Mouse (Mus musculus): ENCODE data around the gene Olfr670. TPM values are rescaled to one million over a fixed set of nuclear protein-coding genes. Genes with fewer than 3 reads are reported as not detected.
"Not testable (repeated sequence)": the region's sequence is repeated elsewhere in the genome, so short reads cannot be mapped to it uniquely, and the experiment has no call there.

Gene Olfr670
- polyA plus RNA-seq (2015; fragmentation: Nextera tagmentation; extraction: Ambion mirVana), result not detected in 2 replicates

DNA sequence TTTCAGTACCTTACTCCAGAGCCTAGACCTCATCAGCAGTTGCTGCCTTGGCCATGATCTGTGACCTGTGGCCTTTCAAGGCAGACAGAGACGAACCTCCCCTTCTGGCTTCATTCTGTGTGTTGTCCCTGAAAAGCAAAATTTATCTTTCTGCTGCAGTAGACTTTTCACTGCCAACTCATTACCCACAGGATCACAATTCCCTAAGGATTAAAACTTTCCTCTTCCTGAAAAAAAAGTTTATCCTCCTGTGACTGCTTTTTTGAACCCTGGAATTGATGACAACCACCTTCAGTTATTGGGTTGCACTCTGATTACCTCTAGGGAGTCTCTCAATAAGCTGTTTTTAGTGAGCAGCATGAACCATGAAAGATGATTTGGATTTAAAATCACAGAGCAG, at the start of gene Olfr670:
TSS of gene Olfr670 (minus strand) at position 101 of the 400 bp plus-strand sequence.
- H3K27me3 ChIP-seq (ENCODE audit: insufficient read depth, low read length), result no peaks in the 10 kb centered on the region
- 13% methylated on average over 1 of the region's 1 CpGs for WGBS
- no peak within 1 kb of the TSS for H3K9ac ChIP-seq (ENCODE audit: low read depth, low read length)
- H3K4me3 ChIP-seq (replicated peaks; ENCODE audit: low read depth, low read length), result no peak within 1 kb of the TSS
- no peak for TF ChIP-seq CTCF (IDR thresholded peaks at IDR 0.05; ENCODE audit: low read depth)
- DNase-seq (ENCODE audit: low spot score), result no peak
- H3K9me3 ChIP-seq (replicated peaks; ENCODE audit: low read length), result no peaks in the 10 kb centered on the region
- no peak within 1 kb of the TSS for H3K4me2 ChIP-seq (ENCODE audit: low read length)
- ATAC-seq (replicated peaks; ENCODE audit: low FRiP score, low read depth), result no peak
- no peaks in the 10 kb centered on the region for H3K36me3 ChIP-seq (ENCODE audit: insufficient read depth, low read length)
- no peaks in the 10 kb centered on the region for H3K4me1 ChIP-seq (replicated peaks; ENCODE audit: insufficient read depth, low read length)
- H3K27ac ChIP-seq, result no peak within 1 kb of the TSS

GRCm38 (mm10) chr7:105001929-105002328, 39.5 kb upstream of the Olfr670 start, which contains the start of gene Olfr672:
Gene Olfr672, minus strand, starts transcription at chr7:105002029.
- Histone ChIP-seq H3K4me2 (ENCODE audit: low read length) (no peak within 1 kb of the TSS), H3K9ac (ENCODE audit: low read depth, low read length) (no peak within 1 kb of the TSS), H3K9me3 (replicated peaks; ENCODE audit: low read length) (no peaks in the 10 kb centered on the region), H3K4me1 (replicated peaks; ENCODE audit: insufficient read depth, low read length) (no peaks in the 10 kb centered on the region), H3K27me3 (ENCODE audit: insufficient read depth, low read length) (no peaks in the 10 kb centered on the region), H3K4me3 (replicated peaks; ENCODE audit: low read depth, low read length) (no peak within 1 kb of the TSS), H3K27ac (no peak within 1 kb of the TSS), H3K36me3 (ENCODE audit: insufficient read depth, low read length) (no peaks in the 10 kb centered on the region)
- DNase-seq (ENCODE audit: low spot score), result no peak
- TF ChIP-seq CTCF (IDR thresholded peaks at IDR 0.05; ENCODE audit: low read depth), result no peak
- no peak for ATAC-seq (replicated peaks; ENCODE audit: low FRiP score, low read depth)

DNA sequence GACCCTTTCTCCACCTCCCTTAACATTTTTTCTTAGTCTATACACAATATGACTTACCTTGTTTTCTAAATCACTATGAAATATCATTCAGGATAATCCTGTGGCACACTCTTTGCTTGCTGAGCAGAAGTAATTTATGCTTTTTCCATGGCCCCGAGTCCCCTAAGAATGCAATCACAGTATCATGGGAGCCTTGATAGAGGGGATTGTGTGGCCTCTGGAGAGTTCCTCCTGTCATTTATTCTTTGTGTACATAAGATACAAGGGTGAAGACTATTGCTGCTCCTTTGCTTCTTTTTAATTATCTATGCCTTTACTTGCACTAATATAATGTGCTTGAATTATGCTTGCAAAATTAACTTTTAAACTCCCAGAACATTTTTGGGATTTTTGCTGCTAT, 16.6 kb upstream of the Olfr670 start, which contains the start of gene Olfr671:
TSS of gene Olfr671 (minus strand) at position 101 of the 400 bp plus-strand sequence.
- Histone ChIP-seq H3K4me2 (ENCODE audit: low read length) (no peak within 1 kb of the TSS), H3K4me3 (replicated peaks; ENCODE audit: low read depth, low read length) (no peak within 1 kb of the TSS), H3K9me3 (replicated peaks; ENCODE audit: low read length) (no peaks in the 10 kb centered on the region), H3K36me3 (ENCODE audit: insufficient read depth, low read length) (no peaks in the 10 kb centered on the region), H3K4me1 (replicated peaks; ENCODE audit: insufficient read depth, low read length) (no peaks in the 10 kb centered on the region), H3K27ac (no peak within 1 kb of the TSS), H3K9ac (ENCODE audit: low read depth, low read length) (no peak within 1 kb of the TSS), H3K27me3 (ENCODE audit: insufficient read depth, low read length) (no peaks in the 10 kb centered on the region)
- TF ChIP-seq CTCF (IDR thresholded peaks at IDR 0.05; ENCODE audit: low read depth), result no peak
- 68% methylated on average over 1 of the region's 1 CpGs for WGBS
- no peak for DNase-seq (ENCODE audit: low spot score)
- ATAC-seq (replicated peaks; ENCODE audit: low FRiP score, low read depth), result no peak

GRCm38 (mm10) chr7:104972507-104972906, 10.1 kb upstream of the Olfr670 start:
- not testable (repeated sequence) for H3K4me1 ChIP-seq (replicated peaks; ENCODE audit: insufficient read depth, low read length); H3K9me3 ChIP-seq (replicated peaks; ENCODE audit: low read length); H3K9ac ChIP-seq (ENCODE audit: low read depth, low read length); H3K36me3 ChIP-seq (ENCODE audit: insufficient read depth, low read length); H3K4me2 ChIP-seq (ENCODE audit: low read length); H3K4me3 ChIP-seq (replicated peaks; ENCODE audit: low read depth, low read length); H3K27me3 ChIP-seq (ENCODE audit: insufficient read depth, low read length); H3K27ac ChIP-seq; ATAC-seq (replicated peaks; ENCODE audit: low FRiP score, low read depth); DNase-seq (ENCODE audit: low spot score)
- 63% methylated on average over 2 of the region's 2 CpGs for WGBS

GRCm38 (mm10) chr7:104950234-104950633, 12.2 kb downstream of the Olfr670 start:
- H3K9me3 ChIP-seq (replicated peaks; ENCODE audit: low read length); H3K36me3 ChIP-seq (ENCODE audit: insufficient read depth, low read length); DNase-seq (ENCODE audit: low spot score); H3K27me3 ChIP-seq (ENCODE audit: insufficient read depth, low read length); H3K4me3 ChIP-seq (replicated peaks; ENCODE audit: low read depth, low read length); ATAC-seq (replicated peaks; ENCODE audit: low FRiP score, low read depth); H3K4me1 ChIP-seq (replicated peaks; ENCODE audit: insufficient read depth, low read length); H3K9ac ChIP-seq (ENCODE audit: low read depth, low read length); H3K27ac ChIP-seq; H3K4me2 ChIP-seq (ENCODE audit: low read length): not testable (repeated sequence)
- WGBS, result 91% methylated on average over 16 of the region's 16 CpGs

DNA sequence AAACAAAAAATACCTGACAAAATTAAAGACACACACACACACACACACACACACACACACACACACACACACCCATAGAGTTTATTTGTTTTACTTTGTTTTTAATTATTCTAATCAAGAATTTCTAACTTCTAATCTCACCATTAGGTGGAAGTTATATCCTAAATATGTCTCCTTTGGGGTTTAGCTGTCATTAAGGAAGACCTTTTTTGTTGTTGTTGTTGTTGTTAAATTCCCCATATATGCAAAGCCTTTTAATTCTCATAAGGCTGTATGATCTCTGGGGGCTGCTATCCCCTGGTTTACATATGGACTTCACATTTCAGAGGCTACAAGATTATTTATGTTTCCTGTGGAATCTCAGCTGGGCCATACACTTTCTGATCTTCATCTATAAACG, 28.5 kb downstream of the Olfr670 start, which contains the start of gene Olfr669:
TSS of gene Olfr669 (plus strand) at position 301 of the 400 bp plus-strand sequence.
- no peaks in the 10 kb centered on the region for H3K36me3 ChIP-seq (ENCODE audit: insufficient read depth, low read length)
- TF ChIP-seq CTCF (IDR thresholded peaks at IDR 0.05; ENCODE audit: low read depth), result no peak
- no peak within 1 kb of the TSS for H3K9ac ChIP-seq (ENCODE audit: low read depth, low read length)
- H3K4me2 ChIP-seq (ENCODE audit: low read length), result no peak within 1 kb of the TSS
- WGBS, result 70% methylated on average over 1 of the region's 1 CpGs
- no peak within 1 kb of the TSS for H3K27ac ChIP-seq
- H3K4me3 ChIP-seq (replicated peaks; ENCODE audit: low read depth, low read length), result no peak within 1 kb of the TSS
- no peaks in the 10 kb centered on the region for H3K27me3 ChIP-seq (ENCODE audit: insufficient read depth, low read length)
- DNase-seq (ENCODE audit: low spot score), result no peak
- no peaks in the 10 kb centered on the region for H3K9me3 ChIP-seq (replicated peaks; ENCODE audit: low read length)
- H3K4me1 ChIP-seq (replicated peaks; ENCODE audit: insufficient read depth, low read length), result no peaks in the 10 kb centered on the region
- no peak for ATAC-seq (replicated peaks; ENCODE audit: low FRiP score, low read depth)

- H3K27me3 ChIP-seq (ENCODE audit: insufficient read depth, low read length), result no peaks in the 10 kb centered on the region
- no peak within 1 kb of the TSS for H3K4me3 ChIP-seq (replicated peaks; ENCODE audit: low read depth, low read length)
- no peak within 1 kb of the TSS for H3K9ac ChIP-seq (ENCODE audit: low read depth, low read length)
- H3K27ac ChIP-seq, result no peak within 1 kb of the TSS
- DNase-seq (ENCODE audit: low spot score) (no peak), ATAC-seq (replicated peaks; ENCODE audit: low FRiP score, low read depth) (no peak)
- TF ChIP-seq CTCF (IDR thresholded peaks at IDR 0.05; ENCODE audit: low read depth), result no peak
- WGBS, result 73% methylated on average over 1 of the region's 1 CpGs
- no peaks in the 10 kb centered on the region for H3K36me3 ChIP-seq (ENCODE audit: insufficient read depth, low read length)
- no peak within 1 kb of the TSS for H3K4me2 ChIP-seq (ENCODE audit: low read length)
- no peaks in the 10 kb centered on the region for H3K4me1 ChIP-seq (replicated peaks; ENCODE audit: insufficient read depth, low read length)
- H3K9me3 ChIP-seq (replicated peaks; ENCODE audit: low read length), result no peaks in the 10 kb centered on the region
Measured at GRCm38 (mm10) chr7:104927957-104928356, 34.5 kb downstream of the Olfr670 start, which contains the start of gene Olfr668. Gene Olfr668, minus strand, starts transcription at chr7:104928057.

All from kidney, postnatal 0 days (tissue).